Mouse (Mus musculus) mature B cell (primary cell): ENCODE results near the gene 4931414P19Rik.
"Not testable (repeated sequence)": the region's sequence is repeated elsewhere in the genome, so short reads cannot be mapped to it uniquely, and the experiment has no call there.

Source experiments
- in situ Hi-C: fragments of 300-500 bp; cut with MboI; formaldehyde crosslinking; loops from 2 replicates; pipeline ENCODE4 v1.14.3; 2019

The 4931414P19Rik gene

DNA sequence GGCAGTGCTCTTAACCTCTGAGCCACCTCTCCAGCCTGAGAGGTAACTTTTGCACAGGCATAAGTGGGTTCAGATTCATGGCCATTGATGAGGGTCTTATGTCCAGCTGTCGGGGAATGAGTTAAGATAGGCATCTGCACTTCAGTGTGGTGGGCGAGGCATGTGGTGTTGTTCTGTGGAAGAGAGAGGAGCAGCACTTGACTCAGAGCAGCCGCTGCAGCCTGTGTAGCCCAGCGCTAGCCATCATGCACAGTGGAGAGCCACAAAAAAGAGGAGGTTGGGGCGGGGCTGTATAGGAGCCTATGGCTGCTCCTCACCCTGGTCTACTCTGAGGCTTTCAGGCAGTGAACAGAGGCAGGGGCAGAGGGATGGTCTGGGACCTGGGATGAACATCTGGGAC lies 22.3 kb upstream of the 4931414P19Rik start:
- in situ Hi-C loops = no loop called here

DNA sequence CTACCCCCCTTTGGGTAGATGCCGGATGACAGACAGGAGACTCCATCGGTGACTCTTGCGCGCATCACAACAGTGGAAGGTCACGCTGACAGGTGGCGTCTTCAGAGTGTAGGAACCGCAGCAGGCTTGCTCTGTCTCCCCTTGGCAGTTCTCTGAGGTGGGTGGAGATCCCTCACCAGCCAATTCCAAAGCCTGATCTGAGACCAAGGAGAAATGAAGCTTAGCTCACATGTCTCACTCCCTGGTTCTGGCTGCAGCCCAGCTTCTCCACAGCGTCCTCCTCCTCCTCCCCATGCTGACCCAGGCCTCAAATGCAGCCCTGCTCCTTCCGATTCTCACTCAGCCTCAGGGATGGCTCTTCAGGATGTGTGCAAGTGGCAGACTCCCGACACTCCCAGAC lies 19.2 kb upstream of the 4931414P19Rik start:
- in situ Hi-C loops = no loop called here

DNA sequence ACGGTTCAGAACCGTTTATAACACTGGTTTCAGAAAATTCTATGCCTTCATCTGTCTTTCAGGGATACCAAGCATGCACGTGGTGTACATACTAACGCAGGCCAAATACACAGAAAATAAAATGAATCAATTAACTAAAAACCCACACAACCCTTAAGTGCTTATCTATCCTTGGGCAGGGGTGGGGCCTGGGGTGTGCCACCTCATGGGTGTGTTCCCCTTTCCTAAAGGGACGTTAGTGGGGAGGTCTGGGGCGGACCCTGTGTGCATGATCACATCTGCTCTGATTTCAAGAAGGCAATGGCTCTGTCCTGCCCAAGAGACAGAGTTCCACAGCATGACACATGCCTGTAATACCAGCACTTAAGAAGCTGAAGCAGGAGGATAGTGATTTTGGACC lies 17.5 kb upstream of the 4931414P19Rik start:
- in situ Hi-C loops = no loop called here

DNA sequence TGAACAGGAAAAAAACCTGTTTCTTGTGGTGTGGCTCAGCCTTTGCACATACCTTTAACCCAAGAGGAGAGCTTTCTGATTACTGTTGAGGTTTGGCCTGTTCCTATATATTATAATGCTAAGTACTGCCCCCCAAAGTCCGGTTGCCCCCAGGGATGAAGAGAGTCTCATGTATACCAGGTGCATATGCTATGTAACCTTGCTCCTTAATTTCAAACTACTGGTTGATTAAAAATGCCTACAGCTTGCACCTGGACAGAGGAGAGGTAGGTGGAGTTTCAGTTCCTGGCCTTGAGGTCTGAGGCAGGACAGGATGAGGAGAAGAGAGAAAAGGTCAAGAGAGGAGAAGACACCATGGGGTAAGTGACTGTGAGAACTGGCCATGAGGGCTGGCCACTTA lies 15.3 kb upstream of the 4931414P19Rik start, which contains the start of gene Psmb11:
TSS of gene Psmb11 (plus strand) at position 301 of the 400 bp plus-strand sequence.
- in situ Hi-C loops = no loop called here

DNA sequence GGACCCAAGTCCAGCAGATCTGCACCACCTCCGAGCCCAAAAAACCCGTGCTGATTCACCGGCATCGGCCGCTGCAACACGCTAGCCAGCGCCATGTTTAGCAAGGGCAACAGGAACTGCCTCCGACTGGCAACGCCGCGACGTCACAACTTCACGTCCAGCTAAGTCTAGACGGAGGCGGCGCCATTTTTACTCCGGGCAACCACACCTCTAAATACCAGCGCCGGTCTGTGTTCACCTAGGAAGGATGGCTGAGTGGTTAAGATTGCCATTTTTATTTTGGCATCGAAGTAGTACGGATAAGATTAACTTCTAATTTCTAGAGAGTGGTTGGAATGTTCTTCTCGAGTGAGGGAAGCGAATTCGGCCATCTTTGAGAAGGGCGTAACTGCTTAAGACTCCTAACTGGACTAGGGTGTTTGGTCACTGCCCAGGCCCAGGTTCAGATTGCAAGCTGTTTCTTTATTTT lies 12.1 kb upstream of the 4931414P19Rik start, which contains the start of gene Psmb5:
TSS of gene Psmb5 (minus strand) at position 126 of the 469 bp plus-strand sequence.
- in situ Hi-C loops = no loop called here

DNA sequence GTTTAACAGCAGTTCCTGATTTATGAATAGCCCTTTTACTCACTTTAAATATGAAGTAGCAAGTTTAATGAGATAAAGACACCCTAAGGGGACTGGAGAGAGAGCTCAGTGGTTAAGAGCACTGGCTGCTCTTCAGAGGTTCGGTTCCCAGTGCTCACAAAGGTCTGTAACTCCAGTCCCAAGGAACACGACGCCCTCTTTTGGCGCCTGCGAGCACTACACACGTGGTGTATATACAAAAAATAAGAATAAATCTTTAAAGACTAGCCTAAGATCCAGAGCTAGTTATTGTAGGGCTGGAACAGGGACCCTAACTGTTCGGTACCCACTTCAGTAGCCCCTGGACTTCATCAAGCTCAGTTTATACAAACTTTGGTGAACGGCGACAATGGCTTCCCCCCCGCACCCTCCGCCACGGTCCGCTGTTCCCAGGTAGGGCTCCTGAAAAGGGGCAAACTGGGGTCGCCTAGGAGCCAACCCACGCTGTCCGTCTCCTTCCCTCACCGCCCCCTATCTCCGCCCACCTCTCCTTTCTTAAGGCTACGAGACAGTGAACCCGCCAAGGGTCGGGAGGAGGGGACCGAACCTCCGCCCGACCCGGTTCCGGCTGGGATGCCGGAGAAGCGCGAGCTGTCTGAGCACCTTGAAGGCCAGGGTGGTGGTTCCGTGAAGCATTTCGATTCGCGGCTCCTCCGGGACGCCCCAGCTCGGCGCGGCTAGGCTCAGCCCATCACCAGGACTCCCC lies 11.5 kb upstream of the 4931414P19Rik start:
- in situ Hi-C loops = no loop called here

DNA sequence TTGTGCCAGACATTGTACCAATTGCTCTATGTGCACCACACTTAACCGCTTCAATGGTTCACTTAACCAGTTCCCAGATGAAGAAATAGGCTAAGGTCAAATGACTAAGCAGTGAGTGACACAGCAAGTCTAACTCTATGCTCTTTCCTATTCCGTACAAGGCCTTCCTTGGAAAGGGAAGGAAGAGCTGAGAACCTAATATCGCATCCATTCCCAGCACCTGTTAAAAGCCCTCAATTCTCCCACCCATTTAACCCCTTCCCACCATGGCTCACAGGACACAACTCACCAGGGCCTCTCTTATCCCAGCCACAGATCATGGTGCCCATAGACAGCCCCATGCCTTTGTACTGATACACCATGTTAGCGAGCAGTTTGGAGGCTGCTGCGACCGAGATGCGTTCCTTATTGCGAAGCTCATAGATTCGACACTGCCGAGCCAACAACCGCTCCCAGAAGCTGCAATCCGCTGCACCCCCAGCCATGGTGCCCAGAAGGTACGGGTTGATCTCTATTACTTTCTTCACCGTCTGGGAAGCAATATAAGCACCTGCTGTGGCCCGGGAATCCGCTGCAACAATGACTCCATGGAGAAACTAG lies 10.5 kb upstream of the 4931414P19Rik start:
- in situ Hi-C loops = no loop called here

DNA sequence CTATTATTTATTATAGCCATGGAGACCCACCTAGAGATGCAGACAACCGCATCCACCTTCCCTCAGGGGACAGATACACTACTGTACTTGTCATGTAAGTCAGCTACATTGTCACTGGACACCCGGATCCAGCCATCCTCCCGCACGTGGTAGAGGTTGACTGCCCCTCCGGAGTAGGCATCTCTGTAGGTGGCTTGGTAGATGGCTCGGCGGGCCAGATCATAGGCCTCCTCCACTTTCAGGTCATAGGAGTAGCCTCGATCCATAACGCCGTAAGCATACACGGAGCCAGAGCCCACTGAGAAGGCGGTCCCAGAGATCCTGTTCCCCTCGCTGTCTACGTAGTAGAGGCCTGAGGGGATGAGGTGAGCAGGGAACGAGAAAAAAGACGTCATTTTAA lies 8.3 kb upstream of the 4931414P19Rik start:
- in situ Hi-C loops = not testable (repeated sequence)

DNA sequence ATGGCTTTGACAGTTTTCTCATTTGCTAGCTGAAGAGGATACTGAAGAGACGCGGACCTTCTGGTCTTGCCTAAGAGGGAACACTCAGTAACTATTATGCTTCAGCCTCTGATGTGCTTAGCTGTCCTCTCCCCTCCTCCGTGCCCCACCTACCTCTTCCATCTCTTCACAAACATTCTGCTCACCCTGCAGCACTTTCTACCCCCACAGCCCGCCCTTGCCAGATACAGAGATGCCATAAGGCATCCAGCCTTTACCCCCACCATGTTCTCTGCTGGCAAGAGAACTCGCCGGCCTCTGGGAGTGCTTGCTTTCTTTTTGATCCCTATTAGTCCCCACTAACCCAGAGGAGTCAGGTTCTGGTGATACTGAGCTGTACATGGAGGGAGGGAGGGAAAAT lies 4.9 kb upstream of the 4931414P19Rik start:
- in situ Hi-C loops = no loop called here

DNA sequence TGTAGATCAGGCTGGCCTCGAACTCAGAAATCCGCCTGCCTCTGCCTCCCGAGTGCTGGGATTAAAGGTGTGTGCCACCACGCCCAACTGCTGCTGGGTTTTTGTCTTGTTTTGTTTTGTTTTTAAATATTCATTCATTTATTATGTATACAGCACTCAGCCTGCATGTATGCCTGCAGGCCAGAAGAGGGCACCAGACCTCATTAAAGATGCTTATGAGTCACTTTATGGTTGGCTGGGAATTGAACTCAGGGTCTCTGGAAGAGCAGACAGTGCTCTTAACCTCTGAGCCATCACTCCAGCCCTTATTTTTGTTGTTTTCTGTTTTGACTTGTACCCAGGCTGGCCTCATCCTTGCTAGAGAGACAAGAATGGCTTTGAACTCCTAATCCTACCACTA lies 4.2 kb upstream of the 4931414P19Rik start:
- in situ Hi-C loops = no loop called here

DNA sequence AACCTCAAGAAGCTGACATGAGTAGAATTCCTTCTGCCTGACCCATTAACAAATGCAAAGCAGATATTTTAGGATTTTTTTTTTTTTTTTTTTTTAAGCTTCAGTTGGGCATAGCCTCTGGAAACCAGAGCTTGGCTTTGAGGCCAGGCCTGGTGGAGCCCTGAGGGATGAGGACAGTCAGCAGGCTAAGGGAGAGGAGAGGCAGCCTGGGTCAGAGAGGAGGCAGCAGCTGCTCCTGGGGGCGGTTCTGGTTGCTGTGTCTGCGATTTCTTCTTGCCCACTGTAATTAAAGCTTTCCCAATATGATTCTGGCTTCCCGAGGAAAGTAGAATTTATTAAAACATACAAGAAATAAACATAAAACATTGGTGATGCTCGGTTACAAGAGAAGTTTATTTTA lies 3.5 kb upstream of the 4931414P19Rik start:
- in situ Hi-C loops = no loop called here

DNA sequence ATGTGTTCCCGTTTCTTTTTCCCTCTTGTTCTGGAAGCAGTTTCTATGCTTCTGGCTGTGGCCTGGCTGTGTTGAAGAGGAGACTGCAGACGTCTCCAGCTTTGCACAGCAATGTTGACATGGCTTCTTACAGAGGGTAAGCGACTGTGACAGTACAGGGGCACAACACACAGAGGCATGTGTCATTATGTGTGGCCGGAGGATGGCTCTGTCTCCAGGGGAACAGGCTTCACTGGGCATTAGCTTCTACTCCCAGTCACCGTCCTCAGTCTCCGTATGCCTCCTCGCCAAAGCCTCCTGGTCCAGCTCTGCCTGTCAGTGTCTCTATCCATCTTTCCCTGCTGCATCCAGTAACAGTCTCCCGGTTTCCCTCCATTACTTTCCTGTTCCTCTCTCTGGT lies 1.4 kb upstream of the 4931414P19Rik start:
- in situ Hi-C loops = no loop called here

DNA sequence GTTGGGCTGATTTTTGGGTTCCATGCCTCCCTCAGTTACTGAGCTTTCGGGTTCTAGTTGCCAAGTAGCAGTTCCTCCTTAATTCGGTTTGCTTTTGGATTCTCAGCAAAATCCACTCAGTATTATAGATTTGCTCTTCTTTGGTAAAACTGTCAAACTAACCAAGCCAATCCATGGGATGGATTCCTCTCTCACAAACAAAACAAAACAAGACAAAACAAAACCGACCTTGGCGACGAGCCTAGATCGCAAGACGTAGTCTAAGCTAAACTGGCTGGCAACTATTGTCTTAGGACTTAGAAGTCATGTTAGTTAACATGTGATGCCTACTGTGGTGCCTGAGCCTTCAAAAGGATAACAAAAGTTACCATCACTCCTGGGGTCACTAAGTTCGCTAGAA lies 2.1 kb downstream of the 4931414P19Rik start:
- in situ Hi-C loops = no loop called here

DNA sequence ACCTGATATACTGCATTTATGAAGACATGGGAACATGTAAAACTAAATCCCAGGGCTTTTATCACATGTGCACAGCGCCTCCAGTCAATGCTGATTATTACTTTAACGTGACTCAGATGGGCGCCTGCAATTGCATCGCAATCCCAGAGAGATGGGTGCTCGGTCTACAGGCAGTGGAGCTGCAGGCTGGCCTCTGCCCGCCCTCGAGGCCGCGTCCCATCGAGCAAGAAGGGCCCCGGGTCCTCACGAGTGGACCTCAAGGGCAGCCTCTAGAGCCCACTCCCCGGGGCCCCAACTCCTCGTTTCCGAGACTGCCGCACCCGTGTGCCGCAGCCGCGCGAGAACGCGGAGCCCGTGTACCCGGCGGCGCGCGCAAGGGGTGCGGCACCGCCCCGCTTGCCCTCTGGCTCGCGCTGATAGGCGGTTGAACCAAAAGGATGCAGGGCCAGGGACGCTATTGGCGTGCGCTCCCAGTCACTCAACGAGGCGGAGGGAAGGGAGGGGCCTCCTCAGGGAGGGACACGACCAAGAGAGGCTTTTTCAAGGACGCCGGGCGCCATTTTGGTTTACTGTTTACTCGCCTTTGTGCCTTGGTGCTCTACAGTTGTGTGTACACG lies 2.6 kb downstream of the 4931414P19Rik start:
- in situ Hi-C loops = no loop called here

DNA sequence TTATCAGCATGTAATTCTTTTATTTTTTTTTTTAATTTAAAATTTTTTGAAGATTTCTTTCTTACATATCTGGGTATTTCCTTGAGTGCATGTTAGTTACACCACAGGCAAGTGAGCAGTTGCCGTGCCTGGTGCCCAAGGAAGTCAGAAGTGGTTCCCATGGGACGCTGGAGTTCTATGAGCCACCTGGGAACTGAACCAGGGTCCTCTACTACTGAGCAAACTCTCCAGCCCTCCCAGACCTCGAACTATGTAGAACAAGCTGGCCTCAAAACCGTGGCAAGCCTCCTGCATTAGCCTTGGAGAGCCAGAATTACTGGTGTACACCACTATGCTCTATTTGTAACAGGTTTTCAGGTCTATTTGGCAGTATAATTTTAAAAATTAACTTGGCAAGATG lies 3.2 kb downstream of the 4931414P19Rik start:
- in situ Hi-C loops = no loop called here

DNA sequence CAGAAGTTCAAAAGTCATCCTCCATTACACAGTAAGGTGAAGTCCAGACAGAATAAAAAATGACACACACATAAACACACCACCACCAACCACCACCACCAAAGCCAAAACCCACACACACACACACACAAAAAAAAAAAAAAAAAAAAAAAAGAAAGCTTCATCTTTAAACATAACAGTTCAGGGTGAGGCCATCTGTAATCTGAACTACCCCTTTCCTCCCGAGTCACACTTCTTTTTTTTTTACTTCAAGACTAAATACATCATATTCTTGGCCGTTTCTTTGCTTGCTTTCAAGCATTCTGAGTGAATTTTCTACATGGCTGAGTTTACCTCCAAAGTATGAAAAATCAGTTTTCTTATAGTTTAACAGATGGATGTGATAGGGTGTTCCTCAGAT lies 4.2 kb downstream of the 4931414P19Rik start:
- in situ Hi-C loops = no loop called here

DNA sequence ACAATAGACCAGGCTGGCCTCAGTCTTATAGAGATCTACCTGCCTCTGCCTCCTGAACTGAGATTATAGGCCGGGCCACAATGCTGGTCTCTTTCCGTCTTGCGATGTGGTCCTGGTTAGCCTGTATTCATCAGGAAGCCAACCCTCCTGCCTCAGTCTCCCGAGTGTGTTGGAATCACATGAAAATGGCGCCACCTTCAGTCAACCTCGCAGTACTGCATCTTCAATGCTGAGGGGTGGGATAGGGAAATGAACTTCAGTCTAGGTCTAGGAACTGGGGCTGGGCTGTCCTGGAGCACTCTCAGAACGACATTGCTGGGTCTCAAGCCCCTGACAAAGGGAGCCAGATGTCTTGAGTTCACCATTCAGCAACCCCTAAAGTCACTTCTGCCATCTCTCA lies 8.7 kb downstream of the 4931414P19Rik start:
- in situ Hi-C loops = no loop called here

DNA sequence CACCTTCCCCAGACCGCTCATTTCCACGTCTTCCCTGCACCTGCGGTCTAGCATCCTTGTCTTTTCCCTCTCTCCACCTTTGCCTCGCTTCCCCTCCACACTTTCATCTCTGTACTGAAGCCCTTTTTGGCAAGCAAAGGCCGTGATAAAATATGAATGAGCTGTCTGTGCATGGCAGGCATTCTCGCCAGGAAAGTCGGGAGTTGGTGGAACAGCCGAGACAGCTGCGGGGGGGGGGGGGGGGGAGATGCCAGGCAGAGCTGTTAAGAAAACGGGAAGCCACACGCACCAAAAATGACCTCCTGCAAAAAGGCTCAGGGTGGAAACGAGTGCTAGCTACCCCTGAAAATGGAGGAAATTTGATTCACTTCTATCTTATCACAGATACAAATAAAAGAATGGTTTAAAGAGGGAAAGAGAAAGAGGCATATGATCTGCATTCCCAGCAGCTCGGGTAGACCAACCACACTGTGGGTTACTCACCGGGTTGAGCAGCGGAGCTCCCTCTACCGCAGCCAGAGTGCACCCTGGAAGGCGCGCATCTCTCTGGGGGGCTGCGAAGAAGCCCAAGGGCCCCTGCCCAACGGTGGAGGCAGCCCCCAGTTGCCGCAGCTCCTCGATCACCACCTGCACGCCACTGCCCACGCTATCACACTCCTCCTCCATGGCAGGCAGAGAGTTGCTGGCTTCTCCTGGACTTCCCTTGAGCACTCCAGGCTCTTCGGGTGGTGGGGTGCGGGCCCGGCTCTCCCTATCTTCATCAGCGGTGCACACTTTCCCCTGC lies 11.0 kb downstream of the 4931414P19Rik start:
- in situ Hi-C loops = no loop called here

DNA sequence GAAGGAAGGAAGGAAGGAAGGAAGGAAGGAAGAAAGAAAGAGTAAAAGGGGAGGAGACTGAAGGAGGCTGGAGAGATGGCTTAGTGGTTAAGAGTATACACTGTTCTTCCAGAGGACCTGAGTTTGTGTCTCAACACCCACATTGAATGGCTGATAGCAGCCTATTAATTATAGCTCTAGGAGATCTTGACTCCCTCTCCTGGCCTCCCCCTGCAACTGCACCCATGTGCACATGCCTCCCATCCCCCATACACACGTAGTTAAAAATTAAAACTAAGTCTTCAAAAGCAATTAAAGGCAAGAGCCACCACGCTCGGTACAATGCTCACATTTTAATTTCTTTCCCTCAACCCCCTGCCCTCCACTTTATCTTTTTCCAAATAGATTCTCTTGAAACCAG lies 11.7 kb downstream of the 4931414P19Rik start:
- in situ Hi-C loops = no loop called here

DNA sequence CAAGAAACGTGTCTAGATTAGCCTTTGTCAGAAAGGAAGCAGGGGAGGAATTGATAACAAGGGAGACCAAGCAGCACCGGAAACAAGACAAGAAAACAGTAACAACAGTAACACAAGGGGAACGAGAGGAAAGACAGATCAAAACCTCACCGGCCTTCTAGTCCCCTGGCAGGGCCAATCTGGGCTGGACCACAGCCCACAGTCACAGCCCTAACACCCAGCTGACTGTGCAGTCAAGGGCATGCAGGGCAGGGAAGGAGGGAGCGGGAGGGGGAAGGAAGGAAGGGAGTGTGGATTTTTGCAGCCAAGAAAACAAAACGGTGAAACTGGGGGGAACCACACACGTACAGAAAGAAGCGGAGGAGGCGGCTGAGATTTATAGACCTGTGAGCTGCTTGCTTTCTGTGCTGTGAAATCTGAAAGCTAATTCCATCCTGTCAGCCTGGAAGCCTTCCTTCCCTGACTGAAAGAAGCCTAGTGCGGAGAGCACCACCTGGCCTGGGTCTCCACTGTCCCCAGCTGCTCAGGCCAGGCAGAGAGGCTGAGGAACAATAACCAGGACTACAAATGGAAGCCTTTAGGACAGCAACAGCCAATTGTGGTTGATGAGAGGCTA lies 13.4 kb downstream of the 4931414P19Rik start:
- in situ Hi-C loops = no loop called here

DNA sequence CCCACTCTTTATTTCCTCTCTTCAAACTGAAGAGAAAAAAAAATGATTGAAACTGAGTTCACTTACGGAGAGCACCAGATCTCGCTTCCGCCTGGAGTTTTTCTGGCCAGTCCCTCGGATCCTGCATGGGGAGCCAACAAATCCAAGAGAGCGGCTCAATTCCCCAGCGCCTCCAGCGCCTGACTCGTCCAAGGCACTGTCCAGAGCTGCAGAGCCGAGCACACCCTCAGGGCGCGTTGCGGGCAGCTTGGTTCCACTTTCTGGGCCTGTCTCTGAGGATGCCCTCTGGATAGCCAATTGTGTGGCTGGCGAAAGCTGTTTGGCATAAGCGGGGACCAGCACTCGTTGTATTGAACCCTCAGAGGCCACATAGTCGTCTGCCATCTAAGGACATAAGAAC lies 14.7 kb downstream of the 4931414P19Rik start:
- in situ Hi-C loops = no loop called here
